Mouse (Mus musculus): Measurements from ENCODE around the gene Lrrc28.

GRCm38 (mm10) chr7:67619836-67620235, 25.2 kb downstream of the Lrrc28 start:
- no peak for TF ChIP-seq CTCF (IDR thresholded peaks at IDR 0.05; ENCODE audit: low read depth, low read length)
- TF ChIP-seq GATA2 (IDR thresholded peaks at IDR 0.05; ENCODE audit: borderline replicate concordance, low read depth, low read length), result no peak
- TF ChIP-seq GATA1 (IDR thresholded peaks at IDR 0.05; ENCODE audit: borderline replicate concordance, low read length), result no peak
- TF ChIP-seq POLR2AphosphoS5 (IDR thresholded peaks at IDR 0.05; ENCODE audit: insufficient replicate concordance, low read depth, low read length), result no peak
- no peak for TF ChIP-seq TAL1 (conservative IDR thresholded peaks at IDR 0.05; ENCODE audit: low read depth, low read length)
